Mouse (Mus musculus): ENCODE data around the gene Pign. TPM values are rescaled to one million over a fixed set of nuclear protein-coding genes. Genes with fewer than 3 reads are reported as not detected.

Gene Pign
- total and polyA plus RNA-seq, 3 experiments, result 27.1 to 59.0 (median 36.1) TPM

- no peak overlapping the region for H3K9ac ChIP-seq (ENCODE audit: control insufficient read depth, low read depth, low read length, poor library complexity, severe bottlenecking)
Measured at GRCm38 (mm10) chr1:105582800-105583199, 80.7 kb downstream of the Pign start.

GRCm38 (mm10) chr1:105580909-105581308 lies 82.6 kb downstream of the Pign start:
- Histone ChIP-seq H3K36me3 (ENCODE audit: control insufficient read depth in 1 of 2, insufficient read depth in 2 of 2, low read length in 2 of 2) (peaks cover 0 to 3% of the 10 kb centered on the region in 2 experiments; a peak in 1 of 4 replicates), H3K27ac (ENCODE audit: control insufficient read depth, low read depth, low read length) (no peak overlapping the region), H3K4me3 (ENCODE audit: control insufficient read depth in 1 of 2, insufficient read depth in 1 of 2, low read depth in 2 of 2, low read length in 2 of 2) (no peak overlapping the region), H3K79me2 (ENCODE audit: control insufficient read depth, insufficient read depth, low read length, poor library complexity) (no peaks in the 10 kb centered on the region), H3K9me3 (replicated peaks; ENCODE audit: insufficient read depth, low read length) (no peaks in the 10 kb centered on the region), H3K27me3 (ENCODE audit: control insufficient read depth in 1 of 2, insufficient read depth in 2 of 2, low read length in 2 of 2) (no peaks in the 10 kb centered on the region), H3K9ac (ENCODE audit: control insufficient read depth, low read depth, low read length, poor library complexity, severe bottlenecking) (no peak overlapping the region), H3K4me1 (ENCODE audit: control insufficient read depth in 1 of 2, insufficient read depth in 2 of 2, low read length in 2 of 2) (no peaks in the 10 kb centered on the region)
- no peak for TF ChIP-seq UBTF (IDR thresholded peaks at IDR 0.05; ENCODE audit: borderline replicate concordance, insufficient read depth, low read depth, low read length)
- no peak for DNase-seq (ENCODE audit: low read depth, low spot score)

More at GRCm38 (mm10) chr1:105582800-105583199, 80.7 kb downstream of the Pign start:
- DNase-seq (ENCODE audit: low read depth, low spot score), result no peak
- H3K9me3 ChIP-seq (replicated peaks; ENCODE audit: insufficient read depth, low read length), result no peaks in the 10 kb centered on the region
- no peak for TF ChIP-seq GABPA (IDR thresholded peaks at IDR 0.05; ENCODE audit: low read depth, low read length)
- no peak for TF ChIP-seq NRF1 (IDR thresholded peaks at IDR 0.05; ENCODE audit: insufficient read depth, low read depth, low read length, poor library complexity, severe bottlenecking)
- TF ChIP-seq CTCF (IDR thresholded peaks at IDR 0.05 in 2 of 3, conservative IDR thresholded peaks at IDR 0.05 in 1 of 3; ENCODE audit: control insufficient read depth in 1 of 3, insufficient read depth in 1 of 3, low read depth in 2 of 3, low read length in 3 of 3, poor library complexity in 1 of 3, severe bottlenecking in 1 of 3), result no peak
- no peak for TF ChIP-seq CHD1 (IDR thresholded peaks at IDR 0.05; ENCODE audit: low read depth, low read length)
- no peak for TF ChIP-seq MYB (IDR thresholded peaks at IDR 0.05; ENCODE audit: low read depth, low read length)
- TF ChIP-seq CHD2 (IDR thresholded peaks at IDR 0.05; ENCODE audit: low read length), result no peak
- TF ChIP-seq SIN3A (IDR thresholded peaks at IDR 0.05; ENCODE audit: low read length), result no peak
- no peak for TF ChIP-seq MYC (IDR thresholded peaks at IDR 0.05; ENCODE audit: low read depth, low read length)
- TF ChIP-seq GATA1 (IDR thresholded peaks at IDR 0.05; ENCODE audit: low read depth, low read length), result no peak
- no peak for TF ChIP-seq MXI1 (IDR thresholded peaks at IDR 0.05; ENCODE audit: low read depth, low read length)
- TF ChIP-seq SMC3 (IDR thresholded peaks at IDR 0.05; ENCODE audit: low read depth, low read length), result no peak
- TF ChIP-seq NELFE (IDR thresholded peaks at IDR 0.05; ENCODE audit: low read depth, low read length), result no peak
- TF ChIP-seq POLR2AphosphoS2 (IDR thresholded peaks at IDR 0.05; ENCODE audit: low read length), result no peak
- TF ChIP-seq USF2 (IDR thresholded peaks at IDR 0.05; ENCODE audit: borderline replicate concordance in 1 of 2, insufficient read depth in 1 of 2, low read depth in 1 of 2, low read length in 2 of 2), result no peak
- no peak for TF ChIP-seq RAD21 (IDR thresholded peaks at IDR 0.05; ENCODE audit: low read depth, low read length)
- TF ChIP-seq RCOR1 (IDR thresholded peaks at IDR 0.05; ENCODE audit: low read depth, low read length), result no peak
- no peak for TF ChIP-seq MEF2A (IDR thresholded peaks at IDR 0.05; ENCODE audit: extremely low read depth, insufficient replicate concordance, low read depth, low read length, poor library complexity, severe bottlenecking)
- no peaks in the 10 kb centered on the region for H3K4me1 ChIP-seq (ENCODE audit: control insufficient read depth in 1 of 2, insufficient read depth in 2 of 2, low read length in 2 of 2)
- no peaks in the 10 kb centered on the region for H3K27me3 ChIP-seq (ENCODE audit: control insufficient read depth in 1 of 2, insufficient read depth in 2 of 2, low read length in 2 of 2)
- peaks cover 0 to 7% of the 10 kb centered on the region in 2 experiments; a peak in 2 of 4 replicates for H3K36me3 ChIP-seq (ENCODE audit: control insufficient read depth in 1 of 2, insufficient read depth in 2 of 2, low read length in 2 of 2)
- H3K4me3 ChIP-seq (ENCODE audit: control insufficient read depth in 1 of 2, insufficient read depth in 1 of 2, low read depth in 2 of 2, low read length in 2 of 2), result no peak overlapping the region
- H3K27ac ChIP-seq (ENCODE audit: control insufficient read depth, low read depth, low read length), result no peak overlapping the region
- H3K79me2 ChIP-seq (ENCODE audit: control insufficient read depth, insufficient read depth, low read length, poor library complexity), result no peaks in the 10 kb centered on the region
